Mouse (Mus musculus) cerebellum, adult 2 months (tissue): ENCODE measurements around the gene Crhr2.

Experiments
- CTCF ChIP-seq: fragments of 200-500 bp; IDR thresholded peaks from 2 replicates; pipeline ENCODE4 v1.5.1; 2011; ENCODE audit warnings: low read depth, mild to moderate bottlenecking, control low read depth, low read length, moderate library complexity, borderline replicate concordance; ENCODE audit not compliant: insufficient read depth
- POLR2A ChIP-seq: fragments of 200-500 bp; IDR thresholded peaks from 2 replicates; pipeline ENCODE4 v1.6.1; 2011; ENCODE audit warnings: low read length, control low read depth, borderline replicate concordance; ENCODE audit not compliant: insufficient read depth

DNA sequence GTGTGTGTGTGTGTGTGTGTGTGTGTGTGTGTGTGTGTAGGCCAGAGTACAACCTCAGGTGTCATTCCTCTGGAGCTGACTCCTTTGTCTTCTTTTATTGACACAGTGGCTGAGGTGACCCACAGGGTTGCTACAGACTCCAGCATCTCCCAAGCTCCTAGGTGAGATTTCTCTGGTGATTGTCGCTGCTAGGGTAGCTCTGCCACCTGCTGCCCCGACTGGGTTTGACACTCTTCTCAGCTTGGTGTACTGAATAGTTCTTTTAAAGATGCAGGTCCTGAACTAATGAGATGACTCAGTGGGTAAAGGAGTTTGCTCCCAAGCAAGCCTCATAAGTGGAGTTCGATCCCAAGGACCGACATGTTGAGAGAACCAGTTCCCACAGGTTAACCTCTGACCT is 38.8 kb upstream of the Crhr2 start:
- TF ChIP-seq CTCF (no peak), POLR2A (no peak)
